Mouse (Mus musculus): ENCODE data around the gene Atg13. TPM values are rescaled to one million over a fixed set of nuclear protein-coding genes. Genes with fewer than 3 reads are reported as not detected.
A peak's percentile ranks its signal among the peaks of the same experiment; 100 is the strongest.

The Atg13 gene
- total and polyA plus RNA-seq, 3 experiments = 5.8 to 20.7 (median 8.5) TPM

DNA sequence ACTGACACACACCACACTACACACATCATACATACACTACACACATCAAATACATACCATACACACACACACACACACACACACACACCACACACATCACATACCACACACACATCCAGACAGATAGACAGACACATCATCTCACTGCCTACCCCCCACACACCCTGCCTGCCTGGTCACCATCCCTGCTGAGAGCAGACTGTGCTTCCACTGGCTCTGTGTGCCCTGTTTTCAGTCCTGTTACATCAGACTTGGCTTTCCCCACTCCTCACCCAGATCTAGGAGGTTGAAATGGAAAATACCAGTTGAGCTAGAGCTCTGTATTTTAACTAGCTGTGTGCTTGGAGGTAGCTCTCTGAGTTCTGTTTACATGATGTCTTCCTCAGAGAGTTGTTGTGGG lies 45.6 kb downstream of the Atg13 start:
- in situ Hi-C loops (cut with MboI; ENCODE audit: low pct_ligation_motif_present, low pct_unique_long_range_greater_than_20kb, low sequenced_read_pairs) (no loop called here), dilution Hi-C loops (cut with MboI; ENCODE audit: extremely low pct_ligation_motif_present, extremely low pct_unique_long_range_greater_than_20kb, low sequenced_read_pairs) (no loop called here)
- no peak for TF ChIP-seq POLR2AphosphoS2 (IDR thresholded peaks at IDR 0.05; ENCODE audit: low read depth, low read length)
- no peak for TF ChIP-seq TCF12 (IDR thresholded peaks at IDR 0.05; ENCODE audit: low read depth, low read length)
- no peak for TF ChIP-seq GABPA (IDR thresholded peaks at IDR 0.05; ENCODE audit: insufficient replicate concordance, low read depth, low read length)
- TF ChIP-seq IRF4 (IDR thresholded peaks at IDR 0.05; ENCODE audit: low read depth, low read length) = no peak
- no peak for TF ChIP-seq USF1 (IDR thresholded peaks at IDR 0.05; ENCODE audit: low read depth, low read length)
- no peak for TF ChIP-seq UBTF (IDR thresholded peaks at IDR 0.05; ENCODE audit: low read depth, low read length)
- no peak for TF ChIP-seq JUND (conservative IDR thresholded peaks at IDR 0.05; ENCODE audit: low read depth, low read length)
- TF ChIP-seq PAX5 (IDR thresholded peaks at IDR 0.05; ENCODE audit: low read length) = no peak
- no peak for TF ChIP-seq ZC3H11A (IDR thresholded peaks at IDR 0.05; ENCODE audit: low read depth, low read length)
- no peak for TF ChIP-seq CHD1 (IDR thresholded peaks at IDR 0.05; ENCODE audit: low read depth, low read length)
- no peak for TF ChIP-seq KAT2A (IDR thresholded peaks at IDR 0.05; ENCODE audit: insufficient replicate concordance, low read length)
- peaks cover 70 to 90% of the 10 kb centered on the region in 2 experiments for H3K36me3 ChIP-seq (replicated peaks in 1 of 2; ENCODE audit: control insufficient read depth in 1 of 2, insufficient read depth in 1 of 2, low read length in 1 of 2)
- peak overlapping the region; percentile 8; the same call in 1 of the 2 replicates for H3K4me2 ChIP-seq (ENCODE audit: insufficient read depth, low read depth, poor library complexity, severe bottlenecking)
- H3K27ac ChIP-seq (ENCODE audit: insufficient read depth, low read depth) = peak overlapping the region; percentile 90
- H3K4me3 ChIP-seq (replicated peaks in 1 of 3; ENCODE audit: low read depth in 2 of 3, low read length in 2 of 3, poor library complexity in 1 of 3) = peak overlapping the region in 1 of 3 experiments; percentile 57
- H3K79me2 ChIP-seq (replicated peaks; ENCODE audit: control insufficient read depth, extremely low read depth, insufficient read depth, poor library complexity, severe bottlenecking) = no peaks in the 10 kb centered on the region
- H3K9ac ChIP-seq (ENCODE audit: insufficient read depth, low read depth) = no peak overlapping the region
- DNase-seq (ENCODE audit: extremely low read depth) = no peak
- peaks cover 19 to 30% of the 10 kb centered on the region in 2 experiments for H3K4me1 ChIP-seq (ENCODE audit: control insufficient read depth in 1 of 2, insufficient read depth in 2 of 2)
- no peaks in the 10 kb centered on the region for H3K27me3 ChIP-seq (replicated peaks)
- H3K9me3 ChIP-seq (replicated peaks; ENCODE audit: low read length) = no peaks in the 10 kb centered on the region

DNA sequence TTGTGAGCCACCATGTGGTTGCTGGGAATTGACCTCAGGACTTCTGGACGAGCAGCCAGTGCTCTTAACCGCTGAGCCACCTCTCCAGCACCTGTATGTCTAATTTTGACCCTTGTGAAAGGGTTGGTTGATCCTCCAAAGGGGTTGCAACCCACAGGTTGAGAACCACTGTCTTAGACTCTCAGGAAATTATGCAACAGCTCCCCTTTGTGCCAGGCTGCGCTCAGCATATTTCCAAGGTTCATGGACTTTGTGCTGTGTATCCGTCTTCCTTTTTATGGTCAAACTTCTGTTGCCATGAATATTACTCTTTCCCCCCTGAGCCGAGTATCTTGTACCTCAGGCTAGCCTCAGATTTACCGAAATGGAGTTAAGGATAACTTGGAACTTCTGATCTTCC lies 49.4 kb downstream of the Atg13 start:
- Histone ChIP-seq H3K79me2 (replicated peaks; ENCODE audit: control insufficient read depth, extremely low read depth, insufficient read depth, poor library complexity, severe bottlenecking) (no peaks in the 10 kb centered on the region), H3K4me3 (replicated peaks in 1 of 3; ENCODE audit: low read depth in 2 of 3, low read length in 2 of 3, poor library complexity in 1 of 3) (no peak overlapping the region), H3K4me1 (ENCODE audit: control insufficient read depth in 1 of 2, insufficient read depth in 2 of 2) (peaks cover 15 to 22% of the 10 kb centered on the region in 2 experiments), H3K9me3 (replicated peaks; ENCODE audit: low read length) (no peaks in the 10 kb centered on the region), H3K4me2 (ENCODE audit: insufficient read depth, low read depth, poor library complexity, severe bottlenecking) (no peak overlapping the region), H3K27me3 (replicated peaks) (no peaks in the 10 kb centered on the region), H3K27ac (ENCODE audit: insufficient read depth, low read depth) (no peak overlapping the region), H3K9ac (ENCODE audit: insufficient read depth, low read depth) (no peak overlapping the region), H3K36me3 (replicated peaks in 1 of 2; ENCODE audit: control insufficient read depth in 1 of 2, insufficient read depth in 1 of 2, low read length in 1 of 2) (peaks cover 65 to 90% of the 10 kb centered on the region in 2 experiments)
- TF ChIP-seq CHD1 (IDR thresholded peaks at IDR 0.05; ENCODE audit: low read depth, low read length) (no peak), ETS1 (conservative IDR thresholded peaks at IDR 0.05; ENCODE audit: low read depth, low read length) (no peak), NRF1 (IDR thresholded peaks at IDR 0.05; ENCODE audit: low read depth, low read length) (no peak), EP300 (IDR thresholded peaks at IDR 0.05; ENCODE audit: low read length) (no peak), TBP (conservative IDR thresholded peaks at IDR 0.05; ENCODE audit: low read depth, low read length) (no peak), ELF1 (IDR thresholded peaks at IDR 0.05; ENCODE audit: low read depth, low read length) (no peak), ZKSCAN1 (IDR thresholded peaks at IDR 0.05; ENCODE audit: borderline replicate concordance, low read depth, low read length) (no peak), NELFE (IDR thresholded peaks at IDR 0.05; ENCODE audit: low read depth, low read length) (no peak), POLR2A (IDR thresholded peaks at IDR 0.05; ENCODE audit: low read depth, low read length) (no peak), MAFK (IDR thresholded peaks at IDR 0.05; ENCODE audit: insufficient replicate concordance, low read length) (no peak), MAX (IDR thresholded peaks at IDR 0.05; ENCODE audit: low read length) (no peak), MXI1 (IDR thresholded peaks at IDR 0.05; ENCODE audit: low read depth, low read length) (no peak), HCFC1 (IDR thresholded peaks at IDR 0.05; ENCODE audit: low read depth, low read length) (no peak), ZNF384 (IDR thresholded peaks at IDR 0.05; ENCODE audit: low read depth, low read length) (no peak), TCF12 (IDR thresholded peaks at IDR 0.05; ENCODE audit: low read depth, low read length) (no peak)
- in situ Hi-C loops (cut with MboI; ENCODE audit: low pct_ligation_motif_present, low pct_unique_long_range_greater_than_20kb, low sequenced_read_pairs) (no loop called here), dilution Hi-C loops (cut with MboI; ENCODE audit: extremely low pct_ligation_motif_present, extremely low pct_unique_long_range_greater_than_20kb, low sequenced_read_pairs) (no loop called here)
- DNase-seq (ENCODE audit: extremely low read depth) = no peak
